Mouse (Mus musculus): ENCODE data around the gene Dnal1. TPM values are rescaled to one million over a fixed set of nuclear protein-coding genes. Genes with fewer than 3 reads are reported as not detected.

Gene Dnal1
- polyA plus RNA-seq (2012; rRNA removed) = 12.2 and 13.2 TPM in 2 replicates

DNA sequence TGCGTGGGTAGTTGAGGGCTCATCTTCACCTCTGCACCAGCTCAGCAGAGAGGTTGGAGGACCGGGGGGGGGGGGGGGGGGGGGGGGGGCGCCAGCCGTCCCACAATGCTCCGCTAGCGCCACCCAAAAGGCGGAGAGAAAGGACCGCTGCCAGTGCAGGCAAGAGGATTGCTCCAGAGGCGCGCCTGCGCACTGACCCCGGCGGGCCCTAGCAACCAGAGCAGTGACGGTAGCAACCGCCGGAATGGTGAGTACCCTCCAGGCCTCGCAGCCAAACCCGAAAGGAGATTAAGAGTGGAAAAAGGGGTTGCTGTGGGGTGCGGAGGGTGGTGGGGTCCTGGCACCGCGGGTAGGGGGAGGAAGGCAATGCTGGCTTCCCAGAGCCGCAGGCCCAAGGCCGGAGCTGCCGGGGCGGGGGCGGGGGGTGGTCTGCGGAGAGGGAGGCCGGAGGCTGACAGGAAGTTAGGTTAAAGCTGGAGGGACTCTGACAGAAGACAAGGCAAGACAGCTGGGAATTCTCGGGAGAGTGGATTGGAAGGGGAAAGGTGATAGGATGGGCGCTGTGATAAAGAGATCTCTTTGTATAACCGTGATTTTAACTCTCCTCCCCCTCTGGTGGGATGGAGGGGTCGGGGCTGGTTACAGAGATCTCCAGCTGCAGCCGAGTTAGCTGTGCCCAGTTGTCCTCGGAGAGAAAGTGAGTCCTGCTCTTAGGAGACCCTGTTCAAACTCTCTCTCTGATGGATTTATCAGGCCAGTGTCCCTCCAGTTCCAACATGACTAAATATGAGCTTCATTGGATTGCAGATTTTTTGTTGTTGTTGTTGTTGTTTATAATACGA, at the start of gene Dnal1:
TSS of gene Dnal1 (plus strand) at position 214 of the 842 bp plus-strand sequence.

GRCm38 (mm10) chr12:84068986-84069385, 45.2 kb upstream of the Dnal1 start, which contains the start of gene Acot5:
Acot5 (plus strand) TSS chr12:84069325.

DNA sequence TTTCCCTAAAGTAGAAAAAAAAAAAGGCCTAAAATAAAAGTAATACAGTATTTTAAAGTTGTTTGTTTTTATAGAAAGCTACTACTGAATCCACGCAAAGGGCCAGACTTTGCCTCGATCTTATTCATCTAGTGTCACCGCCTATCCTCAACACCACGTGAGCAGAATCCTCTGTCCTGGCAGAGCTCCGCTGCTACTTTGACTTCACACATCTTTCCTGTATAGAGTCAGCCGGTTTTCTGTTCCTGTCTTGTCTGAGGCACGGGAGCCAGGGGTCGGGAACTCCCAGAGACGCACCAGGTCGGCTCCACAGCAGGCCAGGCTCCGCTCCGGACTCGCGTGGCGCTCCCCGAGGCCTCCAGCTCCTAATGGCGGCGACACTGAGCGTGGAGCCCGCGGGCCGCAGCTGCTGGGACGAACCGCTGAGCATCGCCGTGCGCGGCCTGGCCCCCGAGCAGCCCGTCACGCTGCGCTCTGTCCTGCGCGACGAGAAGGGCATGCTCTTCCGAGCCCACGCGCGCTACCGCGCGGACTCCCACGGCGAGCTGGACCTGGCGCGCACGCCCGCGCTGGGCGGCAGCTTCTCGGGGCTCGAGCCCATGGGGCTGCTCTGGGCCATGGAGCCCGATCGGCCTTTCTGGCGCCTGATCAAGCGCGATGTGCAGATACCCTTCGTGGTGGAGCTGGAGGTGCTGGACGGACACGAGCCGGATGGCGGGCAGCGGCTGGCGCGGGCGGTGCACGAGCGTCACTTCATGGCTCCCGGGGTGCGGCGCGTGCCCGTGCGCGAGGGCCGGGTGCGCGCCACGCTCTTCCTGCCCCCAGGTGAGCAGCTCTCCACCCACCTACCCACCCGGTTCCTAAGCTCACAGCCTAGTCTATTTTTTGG, 13.3 kb upstream of the Dnal1 start, which contains the start of gene Acot6:
TSS of gene Acot6 (plus strand) at position 51 of the 889 bp plus-strand sequence.

GRCm38 (mm10) chr12:84147954-84148621, 33.9 kb downstream of the Dnal1 start, which contains the start of gene Pnma1:
Pnma1 (minus strand) TSS chr12:84148489.

Other genes with a start within 250 kb of the Dnal1 start
- 35.5 and 51.8 TPM in 2 replicates for gene Numb, start 192.4 kb upstream of the Dnal1 start, polyA plus RNA-seq (2012; rRNA removed)
- 14.9 and 20.3 TPM in 2 replicates for gene Riox1, start 163.8 kb upstream of the Dnal1 start, polyA plus RNA-seq (2012; rRNA removed)
- not detected in 2 replicates for gene Heatr4, start 129.5 kb upstream of the Dnal1 start, polyA plus RNA-seq (2012; rRNA removed)
- gene Acot2, start 126.5 kb upstream of the Dnal1 start, polyA plus RNA-seq (2012; rRNA removed) = 5.4 and 8.7 TPM in 2 replicates
- 32.5 and 33.4 TPM in 2 replicates for gene Acot1, start 104.9 kb upstream of the Dnal1 start, polyA plus RNA-seq (2012; rRNA removed)
- 0.47 and 0.96 TPM in 2 replicates for gene Acot4, start 76.0 kb upstream of the Dnal1 start, polyA plus RNA-seq (2012; rRNA removed)
- not detected in 2 replicates for gene Gm49366, start 75.4 kb upstream of the Dnal1 start, polyA plus RNA-seq (2012; rRNA removed)
- 0.20 and 0.31 TPM in 2 replicates for gene Acot3, start 62.2 kb upstream of the Dnal1 start, polyA plus RNA-seq (2012; rRNA removed)
- not detected in 2 replicates for gene Acot5, start 45.0 kb upstream of the Dnal1 start, polyA plus RNA-seq (2012; rRNA removed)
- gene Acot6, start 13.7 kb upstream of the Dnal1 start, polyA plus RNA-seq (2012; rRNA removed) = 2.1 and 2.7 TPM in 2 replicates
- gene Pnma1, start 34.1 kb downstream of the Dnal1 start, polyA plus RNA-seq (2012; rRNA removed) = 0.93 and 2.0 TPM in 2 replicates
- 8.9 and 10.4 TPM in 2 replicates for gene Elmsan1, start 104.5 kb downstream of the Dnal1 start, polyA plus RNA-seq (2012; rRNA removed)
- gene Ptgr2, start 170.9 kb downstream of the Dnal1 start, polyA plus RNA-seq (2012; rRNA removed) = 13.6 and 23.7 TPM in 2 replicates
- 89.7 and 101 TPM in 2 replicates for gene Zfp410, start 202.5 kb downstream of the Dnal1 start, polyA plus RNA-seq (2012; rRNA removed)
- 33.5 and 43.3 TPM in 2 replicates for gene Coq6, start 247.3 kb downstream of the Dnal1 start, polyA plus RNA-seq (2012; rRNA removed)
- 8.0 and 9.2 TPM in 2 replicates for gene Fam161b, start 247.5 kb downstream of the Dnal1 start, polyA plus RNA-seq (2012; rRNA removed)